Mouse (Mus musculus) neural tube, embryonic 13.5 days (tissue): ENCODE measurements around the gene Pde10a. TPM values are rescaled to one million over a fixed set of nuclear protein-coding genes. Genes with fewer than 3 reads are reported as not detected.

ENCODE experiments used
- ATAC-seq: fragments of 200-750 bp; cut with Nextera tagmentation; 2 replicates; pipeline ENCODE4 v1.8.0; 2017; ENCODE audit warnings: low read depth, mild to moderate bottlenecking, moderate TSS enrichment, moderate library complexity
- H3K27ac ChIP-seq: fragments of 300-500 bp; sonication (generic); replicated peaks from 2 replicates; pipeline ENCODE4 v1.5.1; 2015; ENCODE audit warnings: moderate library complexity, mild to moderate bottlenecking, inconsistent platforms
- H3K27me3 ChIP-seq: fragments of 300-500 bp; sonication (generic); 2 replicates; pipeline ENCODE4 v1.6.1; 2015; ENCODE audit warnings: mild to moderate bottlenecking, inconsistent platforms
- H3K36me3 ChIP-seq: fragments of 300-500 bp; sonication (generic); 2 replicates; pipeline ENCODE4 v1.6.1; 2015; ENCODE audit warnings: mild to moderate bottlenecking, inconsistent platforms
- H3K4me1 ChIP-seq: fragments of 300-500 bp; sonication (generic); replicated peaks from 2 replicates; pipeline ENCODE4 v1.6.1; 2015; ENCODE audit warnings: inconsistent platforms
- H3K4me2 ChIP-seq: fragments of 300-500 bp; sonication (generic); 2 replicates; pipeline ENCODE4 v1.6.1; 2015; ENCODE audit warnings: inconsistent platforms, mild to moderate bottlenecking, moderate library complexity
- H3K4me3 ChIP-seq: fragments of 300-500 bp; sonication (generic); 2 replicates; pipeline ENCODE4 v1.5.1; 2015; ENCODE audit warnings: mild to moderate bottlenecking, inconsistent platforms
- H3K9ac ChIP-seq: fragments of 300-500 bp; sonication (generic); 2 replicates; pipeline ENCODE4 v1.6.1; 2015; ENCODE audit warnings: moderate library complexity, mild to moderate bottlenecking, inconsistent platforms
- H3K9me3 ChIP-seq: fragments of 300-500 bp; sonication (generic); 2 replicates; pipeline ENCODE4 v1.6.1; 2016; ENCODE audit warnings: inconsistent platforms
- WGBS: fragments of 180-500 bp; shearing (Covaris S2); methylation state at CpG from one replicate; pipeline ENCODE4 v1.1.7; 2015; 5-methylcytosine and 5-hydroxymethylcytosine counted together
- polyA plus RNA-seq: library from polyadenylated mRNA; unstranded; fragments of >200 nt; fragmentation: Nextera tagmentation; extraction: Ambion mirVana; gene quantifications from 2 replicates; pipeline ENCODE4 v1.2.1, GENCODE M21; 2015

The Pde10a gene
- polyA plus RNA-seq, 1 experiment from 2014 or later, result 10.7 TPM

DNA sequence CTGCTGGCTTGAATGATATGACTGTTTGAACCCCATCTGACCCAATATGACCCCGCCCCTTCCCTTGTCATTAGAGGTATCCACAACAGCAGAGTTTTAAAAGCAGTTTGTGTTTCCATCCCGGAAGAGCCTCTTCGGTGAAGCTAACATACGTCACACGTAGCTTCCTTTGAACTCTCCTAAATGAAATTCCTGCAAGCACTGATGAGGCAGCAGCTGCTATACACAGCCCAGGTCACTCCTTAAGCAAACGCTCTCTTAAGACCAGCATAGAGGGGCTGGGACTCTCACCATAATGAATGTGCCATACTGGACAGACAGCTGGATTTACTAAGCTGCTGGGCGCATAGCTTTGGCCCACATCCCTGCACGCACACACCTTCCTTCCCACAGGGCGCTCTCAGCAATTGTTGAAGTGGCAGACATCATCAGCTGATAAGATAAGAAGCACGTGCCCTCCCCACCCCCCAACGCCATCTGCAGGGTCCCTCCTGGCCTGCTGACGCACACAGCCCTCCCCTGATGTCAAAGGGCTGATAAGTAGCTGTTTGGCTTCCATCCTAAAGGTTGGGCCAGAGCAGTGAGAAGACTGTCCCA, 346.9 kb downstream of the Pde10a start:
- ATAC-seq, result peak; percentile 54; the same call in 1 of the 2 replicates
- Histone ChIP-seq H3K9ac (peak overlapping the region; percentile 45), H3K27me3 (no peaks in the 10 kb centered on the region), H3K4me3 (no peak overlapping the region), H3K36me3 (no peaks in the 10 kb centered on the region), H3K4me2 (no peak overlapping the region), H3K4me1 (peaks cover 22% of the 10 kb centered on the region), H3K27ac (no peak overlapping the region), H3K9me3 (no peaks in the 10 kb centered on the region)
- WGBS, result 52% methylated on average over 12 of the region's 12 CpGs

DNA sequence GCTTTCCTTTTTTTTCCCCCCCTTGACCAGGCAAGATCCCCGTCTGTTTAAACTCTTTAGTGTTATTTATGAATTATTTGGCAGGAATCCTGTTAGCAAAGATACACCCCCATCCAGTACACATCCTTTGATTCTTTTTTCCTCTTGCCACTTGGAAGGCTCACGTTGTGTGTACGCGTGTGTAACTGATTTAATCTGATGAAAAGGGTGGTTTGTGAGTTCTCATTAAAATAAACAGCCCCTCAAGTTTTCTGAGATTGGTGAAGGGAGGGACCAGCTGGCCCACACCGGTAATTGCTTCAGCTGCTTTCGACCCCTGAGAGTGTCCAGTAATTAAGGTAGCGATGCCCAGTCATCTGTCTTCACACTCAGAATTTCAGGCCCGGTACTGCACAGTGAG, 347.4 kb downstream of the Pde10a start:
- WGBS, result 38% methylated on average over 8 of the region's 8 CpGs

DNA sequence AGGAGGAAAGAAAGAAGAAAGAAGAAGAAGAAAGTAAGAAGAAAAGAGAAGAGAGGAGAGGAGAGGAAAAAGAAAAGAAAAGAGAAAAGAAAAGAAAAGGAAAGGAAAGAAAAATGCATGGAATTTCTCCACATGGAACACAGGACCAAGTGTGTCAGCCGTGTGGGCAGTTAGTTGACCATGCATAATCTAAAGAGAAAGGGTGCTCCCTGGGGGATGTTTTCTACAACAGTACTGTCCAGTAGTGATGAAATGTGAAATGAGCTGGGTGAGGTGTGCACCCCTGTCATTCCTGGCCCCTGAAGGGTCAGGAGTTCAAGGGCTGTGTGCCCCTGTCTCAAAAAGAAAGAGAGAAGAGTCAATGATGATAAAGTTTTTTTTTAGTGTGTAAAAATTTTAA, 352.9 kb downstream of the Pde10a start:
- ATAC-seq, result no peak
- Histone ChIP-seq H3K9me3 (no peaks in the 10 kb centered on the region), H3K4me1 (peaks cover 10% of the 10 kb centered on the region), H3K27me3 (no peaks in the 10 kb centered on the region), H3K27ac (no peak overlapping the region), H3K36me3 (no peaks in the 10 kb centered on the region), H3K9ac (no peak overlapping the region), H3K4me2 (no peak overlapping the region), H3K4me3 (no peak overlapping the region)
- WGBS, result 18% methylated on average over 1 of the region's 1 CpGs

More for the DNA sequence above, 347.4 kb downstream of the Pde10a start:
- Histone ChIP-seq H3K4me1 (peaks cover 21% of the 10 kb centered on the region), H3K9ac (peak overlapping the region; percentile 45; the same call in 1 of the 2 replicates), H3K9me3 (no peaks in the 10 kb centered on the region), H3K27ac (0 out of 2 replicates have a peak overlapping the region, but pooled peaks have one; percentile 23), H3K4me3 (no peak overlapping the region), H3K27me3 (no peaks in the 10 kb centered on the region), H3K36me3 (no peaks in the 10 kb centered on the region), H3K4me2 (no peak overlapping the region)
- no peak for ATAC-seq

DNA sequence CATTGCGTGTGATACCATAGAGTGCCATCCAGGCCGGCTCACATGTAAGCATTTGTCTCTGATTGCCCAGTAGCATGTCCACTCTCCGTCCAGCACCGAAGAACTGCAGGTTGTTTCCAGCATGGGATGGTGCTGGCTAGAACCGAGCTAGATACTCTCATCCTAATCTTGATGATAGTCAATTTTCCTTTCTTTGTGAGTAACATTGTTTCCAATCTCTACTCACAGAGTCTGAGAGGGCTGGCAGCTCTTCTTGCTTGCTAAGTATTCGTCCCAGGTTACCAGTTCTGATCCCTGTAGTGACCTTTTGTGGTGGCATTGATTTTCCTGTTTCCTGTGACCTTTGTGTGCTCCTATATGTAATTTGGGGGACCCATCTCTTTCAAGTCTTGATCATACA, 356.5 kb downstream of the Pde10a start:
- WGBS, result 88% methylated on average over 6 of the region's 6 CpGs
- peaks cover 30% of the 10 kb centered on the region for H3K4me1 ChIP-seq
- H3K27ac ChIP-seq, result no peak overlapping the region
- H3K27me3 ChIP-seq, result no peaks in the 10 kb centered on the region
- no peak overlapping the region for H3K9ac ChIP-seq
- no peak overlapping the region for H3K4me2 ChIP-seq
- ATAC-seq, result no peak
- H3K4me3 ChIP-seq, result no peak overlapping the region
- no peaks in the 10 kb centered on the region for H3K9me3 ChIP-seq
- H3K36me3 ChIP-seq, result no peaks in the 10 kb centered on the region

DNA sequence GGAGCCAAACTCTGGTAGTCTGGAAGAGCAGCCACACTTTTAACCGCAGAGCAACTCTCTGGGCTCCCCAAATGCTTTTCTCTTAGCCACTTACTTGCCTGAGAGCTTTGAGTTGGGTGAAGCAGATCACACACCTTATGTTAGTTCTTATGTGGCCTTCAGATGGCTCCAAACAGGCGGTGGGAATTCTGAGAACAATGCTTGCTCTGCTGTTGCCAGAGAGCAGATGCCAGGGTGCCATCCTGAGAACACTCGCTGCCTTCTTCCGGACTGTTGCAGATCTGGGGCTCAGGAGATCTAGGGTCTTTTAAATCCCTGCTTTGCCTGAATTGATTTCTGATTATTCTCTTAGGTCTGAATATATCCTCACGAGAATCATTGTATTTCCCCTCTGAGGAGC, 359.5 kb downstream of the Pde10a start:
- no peak overlapping the region for H3K27ac ChIP-seq
- no peak overlapping the region for H3K9ac ChIP-seq
- no peak overlapping the region for H3K4me2 ChIP-seq
- peaks cover 42% of the 10 kb centered on the region for H3K4me1 ChIP-seq
- ATAC-seq, result no peak
- no peaks in the 10 kb centered on the region for H3K36me3 ChIP-seq
- no peaks in the 10 kb centered on the region for H3K27me3 ChIP-seq
- no peaks in the 10 kb centered on the region for H3K9me3 ChIP-seq
- 75% methylated on average over 5 of the region's 5 CpGs for WGBS
- H3K4me3 ChIP-seq, result no peak overlapping the region

DNA sequence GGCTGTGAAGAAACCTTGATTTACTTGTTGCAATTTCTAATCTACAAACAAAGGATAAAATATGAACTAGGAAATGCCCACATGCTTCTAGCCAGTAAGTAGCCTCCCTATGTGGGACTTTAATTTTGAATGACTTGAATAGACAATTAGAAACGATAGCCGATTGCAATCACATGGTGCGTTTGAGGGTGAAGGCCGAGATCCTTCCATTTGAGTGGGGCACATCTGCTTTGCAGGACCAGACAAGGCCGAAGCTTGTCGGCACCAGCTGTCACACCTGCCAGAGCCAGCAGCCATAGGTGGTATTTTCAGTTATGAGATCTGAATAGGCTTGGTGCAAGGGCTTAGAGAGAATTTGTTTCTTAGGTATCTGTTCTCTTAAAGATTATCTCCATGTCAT, 360.7 kb downstream of the Pde10a start:
- H3K27ac ChIP-seq, result no peak overlapping the region
- WGBS, result 55% methylated on average over 6 of the region's 6 CpGs

DNA sequence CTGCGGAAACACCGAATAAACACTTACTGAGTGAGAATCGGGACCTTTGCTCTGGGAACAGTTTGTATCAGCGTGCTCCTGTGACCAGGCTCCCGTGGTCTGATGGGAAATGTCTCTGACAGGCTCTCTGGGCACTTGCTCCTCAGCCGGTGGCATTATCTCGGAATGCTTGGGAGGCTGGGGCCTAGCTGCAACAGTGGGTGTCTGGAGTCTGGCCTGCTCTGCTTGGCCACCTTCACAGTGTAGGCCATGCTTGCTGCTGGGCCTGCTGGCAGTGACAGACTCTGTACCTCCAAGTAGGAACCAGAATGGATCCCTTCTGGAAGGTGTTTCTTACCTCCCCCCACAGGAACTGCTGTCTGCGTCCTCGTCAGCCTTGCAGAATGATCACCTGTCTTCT, 362.9 kb downstream of the Pde10a start:
- no peak for ATAC-seq
- no peak overlapping the region for H3K4me3 ChIP-seq
- 75% methylated on average over 9 of the region's 9 CpGs for WGBS
- H3K9me3 ChIP-seq, result no peaks in the 10 kb centered on the region
- H3K27ac ChIP-seq, result peak overlapping the region; percentile 34
- H3K9ac ChIP-seq, result no peak overlapping the region
- peaks cover 38% of the 10 kb centered on the region for H3K4me1 ChIP-seq
- H3K4me2 ChIP-seq, result no peak overlapping the region
- no peaks in the 10 kb centered on the region for H3K36me3 ChIP-seq
- no peaks in the 10 kb centered on the region for H3K27me3 ChIP-seq

More for the DNA sequence above, 360.7 kb downstream of the Pde10a start:
- H3K36me3 ChIP-seq, result no peaks in the 10 kb centered on the region
- ATAC-seq, result no peak
- H3K4me3 ChIP-seq, result no peak overlapping the region
- no peak overlapping the region for H3K9ac ChIP-seq
- no peak overlapping the region for H3K4me2 ChIP-seq
- H3K27me3 ChIP-seq, result no peaks in the 10 kb centered on the region
- H3K9me3 ChIP-seq, result no peaks in the 10 kb centered on the region
- peaks cover 32% of the 10 kb centered on the region for H3K4me1 ChIP-seq

DNA sequence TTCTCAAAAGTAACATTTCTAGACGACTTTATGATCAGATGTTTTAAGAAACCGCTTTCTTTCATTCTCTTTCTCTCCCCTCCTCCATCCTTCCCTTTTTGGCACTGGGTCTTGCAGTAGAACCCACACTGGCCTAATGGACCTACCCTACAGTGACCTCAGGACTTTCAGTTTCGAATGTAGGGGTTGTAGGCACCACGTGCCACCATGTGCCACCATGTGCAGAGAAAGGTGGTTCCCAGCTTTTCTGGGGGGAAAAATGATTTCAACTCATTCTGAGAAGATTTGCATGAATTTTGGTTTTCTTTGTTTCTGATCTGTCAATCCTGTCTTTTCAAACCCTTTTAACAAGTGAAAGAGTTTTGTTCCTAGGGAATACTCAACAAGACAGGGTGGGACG, 363.5 kb downstream of the Pde10a start:
- Histone ChIP-seq H3K4me1 (peaks cover 41% of the 10 kb centered on the region), H3K9ac (no peak overlapping the region), H3K9me3 (no peaks in the 10 kb centered on the region), H3K4me2 (no peak overlapping the region), H3K4me3 (no peak overlapping the region), H3K36me3 (no peaks in the 10 kb centered on the region), H3K27ac (no peak overlapping the region; the same call in 1 of the 2 replicates), H3K27me3 (no peaks in the 10 kb centered on the region)
- ATAC-seq, result no peak
- WGBS, result 83% methylated on average over 5 of the region's 5 CpGs

DNA sequence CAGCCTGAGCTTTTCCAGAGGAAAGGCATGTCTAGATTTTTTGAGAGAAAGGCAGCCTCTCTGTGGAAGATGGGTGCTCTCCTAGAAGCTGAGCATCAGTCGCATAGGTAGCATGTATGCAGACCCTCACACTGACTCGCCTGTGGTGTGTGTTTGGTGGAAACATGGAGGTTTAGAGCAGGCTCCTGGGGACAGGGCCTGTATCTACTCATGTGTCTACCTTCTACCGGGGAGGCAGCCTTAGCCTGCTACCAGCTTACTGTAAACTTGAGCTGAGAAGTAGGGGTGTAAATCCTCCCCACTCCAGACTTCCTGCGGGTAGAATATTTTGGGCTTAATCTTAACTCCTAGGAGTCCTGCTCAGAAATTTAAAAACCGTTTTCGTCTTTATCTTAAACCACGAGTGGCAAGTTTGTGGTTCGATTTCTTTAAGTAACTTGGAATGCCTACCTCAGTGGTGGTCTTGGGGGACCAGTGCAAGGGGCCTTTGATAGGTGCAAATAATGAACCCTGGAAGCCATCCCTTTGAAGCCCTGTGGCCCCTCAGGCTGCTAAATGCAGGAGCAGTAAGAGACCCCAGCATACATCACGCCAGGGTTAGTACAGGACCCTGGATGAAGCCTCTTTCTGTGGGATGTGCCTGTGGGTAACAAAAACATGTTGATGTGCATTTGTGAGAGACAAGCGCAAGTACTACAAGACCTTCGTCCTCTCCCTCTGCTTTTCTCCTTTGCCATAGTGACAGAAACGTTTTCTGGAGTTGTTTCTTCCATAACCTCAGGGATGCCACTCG, 367.2 kb downstream of the Pde10a start:
- Histone ChIP-seq H3K27ac (no peak overlapping the region), H3K9ac (no peak overlapping the region), H3K4me3 (no peak overlapping the region), H3K4me1 (peaks cover 20% of the 10 kb centered on the region), H3K9me3 (no peaks in the 10 kb centered on the region), H3K36me3 (no peaks in the 10 kb centered on the region), H3K4me2 (no peak overlapping the region), H3K27me3 (no peaks in the 10 kb centered on the region)
- WGBS, result 81% methylated on average over 13 of the region's 13 CpGs
- ATAC-seq, result no peak

DNA sequence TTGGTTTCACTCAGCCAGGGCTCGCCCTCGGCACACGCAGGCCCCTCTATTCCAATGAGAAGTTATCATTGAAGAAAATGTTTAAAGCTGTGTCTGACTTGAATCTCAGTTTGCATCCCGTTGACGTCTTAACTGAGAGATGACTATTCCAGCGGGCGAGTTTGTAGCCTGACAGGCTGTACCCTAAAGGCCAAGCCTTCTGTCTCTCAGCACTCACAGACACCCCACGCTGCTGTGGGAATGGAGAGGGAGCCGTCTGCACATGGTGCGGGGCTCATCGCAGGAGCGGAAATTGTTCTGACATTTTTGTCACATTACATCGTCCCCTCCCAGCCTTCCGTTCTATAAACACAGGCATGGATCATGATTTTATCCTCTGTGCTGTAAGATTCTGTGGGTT, 370.8 kb downstream of the Pde10a start:
- no peak for ATAC-seq
- no peak overlapping the region for H3K4me2 ChIP-seq
- 87% methylated on average over 14 of the region's 14 CpGs for WGBS

DNA sequence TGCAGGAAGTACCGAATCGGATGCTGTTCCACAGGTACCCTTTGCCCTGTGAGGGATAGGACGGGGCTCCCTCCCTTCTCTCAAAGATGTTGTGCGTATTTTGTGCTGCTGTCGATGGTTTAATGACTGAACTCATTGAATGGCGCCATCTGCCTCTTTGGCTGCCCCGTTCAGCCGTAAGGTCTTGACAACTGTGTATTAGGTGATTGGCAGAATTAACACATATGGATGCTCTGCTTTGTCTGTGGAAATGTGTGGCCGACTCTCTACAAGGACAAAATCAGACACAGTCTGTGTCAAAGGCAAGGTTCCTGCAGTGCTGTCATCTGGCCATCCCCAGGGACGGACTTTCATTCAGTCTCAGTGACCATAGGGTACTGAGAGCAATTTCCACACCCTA, 372.6 kb downstream of the Pde10a start:
- H3K4me1 ChIP-seq, result peaks cover 18% of the 10 kb centered on the region
- no peak overlapping the region for H3K4me3 ChIP-seq
- H3K9ac ChIP-seq, result no peak overlapping the region
- H3K27me3 ChIP-seq, result no peaks in the 10 kb centered on the region
- no peak for ATAC-seq
- H3K36me3 ChIP-seq, result peaks cover 5% of the 10 kb centered on the region; the same call in 1 of the 2 replicates
- no peak overlapping the region for H3K4me2 ChIP-seq
- 64% methylated on average over 10 of the region's 10 CpGs for WGBS
- no peaks in the 10 kb centered on the region for H3K9me3 ChIP-seq
- 0 out of 2 replicates have a peak overlapping the region, but pooled peaks have one; percentile 13 for H3K27ac ChIP-seq

More for the DNA sequence above, 370.8 kb downstream of the Pde10a start:
- Histone ChIP-seq H3K4me1 (peaks cover 20% of the 10 kb centered on the region), H3K9me3 (no peaks in the 10 kb centered on the region), H3K36me3 (peaks cover 5% of the 10 kb centered on the region; the same call in 1 of the 2 replicates), H3K9ac (no peak overlapping the region), H3K27me3 (no peaks in the 10 kb centered on the region), H3K4me3 (no peak overlapping the region), H3K27ac (no peak overlapping the region)

DNA sequence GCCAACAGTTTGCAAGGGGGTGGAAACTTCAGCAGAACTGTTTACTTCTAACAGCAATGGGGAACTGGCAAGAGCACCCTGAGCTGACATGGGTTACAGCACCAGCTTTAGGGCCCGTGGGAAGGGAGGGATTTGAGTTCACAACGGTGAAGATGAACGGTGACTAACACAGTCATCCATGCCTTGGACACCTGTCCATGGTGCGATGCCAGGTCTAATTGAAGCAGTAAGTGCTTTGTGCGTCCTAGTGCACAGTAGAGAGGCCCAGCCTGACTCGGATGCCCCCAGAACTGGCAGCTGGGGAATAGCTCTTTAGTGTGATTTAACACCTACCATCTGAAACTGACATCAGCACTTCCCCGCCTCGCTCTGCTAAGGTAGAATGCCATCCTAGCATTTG, 373.0 kb downstream of the Pde10a start:
- Histone ChIP-seq H3K27me3 (no peaks in the 10 kb centered on the region), H3K4me3 (no peak overlapping the region), H3K9me3 (no peaks in the 10 kb centered on the region), H3K9ac (no peak overlapping the region), H3K4me1 (peaks cover 13% of the 10 kb centered on the region; the same call in 1 of the 2 replicates), H3K27ac (0 out of 2 replicates have a peak overlapping the region, but pooled peaks have one; percentile 13), H3K4me2 (no peak overlapping the region), H3K36me3 (peaks cover 5% of the 10 kb centered on the region; the same call in 1 of the 2 replicates)
- 63% methylated on average over 8 of the region's 8 CpGs for WGBS
- no peak for ATAC-seq
